Mouse (Mus musculus): ENCODE data around the gene Nrxn2. TPM values are rescaled to one million over a fixed set of nuclear protein-coding genes. Genes with fewer than 3 reads are reported as not detected.
A peak's percentile ranks its signal among the peaks of the same experiment; 100 is the strongest.

The Nrxn2 gene
- total RNA-seq, 2 experiments from 2014 or later: 700 to 756 TPM

- intact Hi-C loops (cut with DNase I): no loop called here
- no peak for DNase-seq (ENCODE audit: low spot score in 2 of 2)
Observed at GRCm38 (mm10) chr19:6428501-6429200, 10.1 kb downstream of the Nrxn2 start.

GRCm38 (mm10) chr19:6443016-6443415 is 24.5 kb downstream of the Nrxn2 start:
- no peak for DNase-seq (ENCODE audit: low spot score in 2 of 2)
- intact Hi-C loops (cut with DNase I): no loop called here

- intact Hi-C loops (cut with DNase I): no loop called here
- DNase-seq (ENCODE audit: low spot score in 2 of 2): peak; percentile 58 to 65
Observed at GRCm38 (mm10) chr19:6445761-6446423, 27.4 kb downstream of the Nrxn2 start.

GRCm38 (mm10) chr19:6446736-6447437 is 28.4 kb downstream of the Nrxn2 start:
- DNase-seq (ENCODE audit: low spot score in 2 of 2): no peak
- intact Hi-C loops (cut with DNase I): no loop called here

- intact Hi-C loops (cut with DNase I): no loop called here
- no peak for DNase-seq (ENCODE audit: low spot score in 2 of 2)
Observed at GRCm38 (mm10) chr19:6448752-6449151, 30.2 kb downstream of the Nrxn2 start.

GRCm38 (mm10) chr19:6449841-6450240 is 31.3 kb downstream of the Nrxn2 start:
- no peak for DNase-seq (ENCODE audit: low spot score in 2 of 2)
- intact Hi-C loops (cut with DNase I): loop anchor here (5.0 kb wide), 1 partner anchor 33 kb away; the partner anchor contains the start of gene Nrxn2

- peak; percentile 83 to 95 for DNase-seq (ENCODE audit: low spot score in 2 of 2)
- intact Hi-C loops (cut with DNase I): loop anchor here (5.0 kb wide), 1 partner anchor 35 kb away; the partner anchor contains the start of gene Nrxn2
Observed at GRCm38 (mm10) chr19:6452030-6452494, 33.5 kb downstream of the Nrxn2 start.

GRCm38 (mm10) chr19:6452672-6453310 is 34.3 kb downstream of the Nrxn2 start:
- intact Hi-C loops (cut with DNase I): loop anchor here (5.0 kb wide), 1 partner anchor 35 kb away; the partner anchor contains the start of gene Nrxn2
- DNase-seq (ENCODE audit: low spot score in 2 of 2): no peak

GRCm38 (mm10) chr19:6453349-6453748 is 34.8 kb downstream of the Nrxn2 start:
- peak; percentile 75 to 77 for DNase-seq (ENCODE audit: low spot score in 2 of 2)

GRCm38 (mm10) chr19:6454041-6454720 is 35.6 kb downstream of the Nrxn2 start:
- DNase-seq (ENCODE audit: low spot score in 2 of 2): no peak
- intact Hi-C loops (cut with DNase I): loop anchor here (5.0 kb wide), 1 partner anchor 37 kb away; the partner anchor contains the start of gene Nrxn2

More at GRCm38 (mm10) chr19:6453349-6453748, 34.8 kb downstream of the Nrxn2 start:
- intact Hi-C loops (cut with DNase I): loop anchor here (5.0 kb wide), 1 partner anchor 36 kb away; the partner anchor contains the start of gene Nrxn2

GRCm38 (mm10) chr19:6459504-6459903 is 41.0 kb downstream of the Nrxn2 start:
- DNase-seq (ENCODE audit: low spot score in 2 of 2): no peak
- intact Hi-C loops (cut with DNase I): no loop called here

- DNase-seq (ENCODE audit: low spot score in 2 of 2): no peak
- intact Hi-C loops (cut with DNase I): no loop called here
Observed at GRCm38 (mm10) chr19:6462841-6463240, 44.3 kb downstream of the Nrxn2 start.

- intact Hi-C loops (cut with DNase I): no loop called here
- DNase-seq (ENCODE audit: low spot score in 2 of 2): peak; percentile 68 to 79
Observed at GRCm38 (mm10) chr19:6464306-6465071, 46.0 kb downstream of the Nrxn2 start.

GRCm38 (mm10) chr19:6465090-6465489 is 46.6 kb downstream of the Nrxn2 start:
- no peak for DNase-seq (ENCODE audit: low spot score in 2 of 2)
- intact Hi-C loops (cut with DNase I): no loop called here

- intact Hi-C loops (cut with DNase I): no loop called here
- no peak for DNase-seq (ENCODE audit: low spot score in 2 of 2)
Observed at GRCm38 (mm10) chr19:6466945-6467344, 48.4 kb downstream of the Nrxn2 start.

GRCm38 (mm10) chr19:6467374-6467979 is 48.9 kb downstream of the Nrxn2 start:
- no peak for DNase-seq (ENCODE audit: low spot score in 2 of 2)

GRCm38 (mm10) chr19:6471630-6472029 is 53.1 kb downstream of the Nrxn2 start:
- DNase-seq (ENCODE audit: low spot score in 2 of 2): no peak
- intact Hi-C loops (cut with DNase I): no loop called here

More at GRCm38 (mm10) chr19:6467374-6467979, 48.9 kb downstream of the Nrxn2 start:
- intact Hi-C loops (cut with DNase I): no loop called here

- intact Hi-C loops (cut with DNase I): no loop called here
Observed at GRCm38 (mm10) chr19:6472821-6473220, 54.3 kb downstream of the Nrxn2 start.

More at GRCm38 (mm10) chr19:6472821-6473220, 54.3 kb downstream of the Nrxn2 start:
- DNase-seq (ENCODE audit: low spot score in 2 of 2): no peak

Measured in left cerebral cortex, postnatal 14 days (tissue).